Mouse (Mus musculus): ENCODE data around the gene Map2k5. TPM values are rescaled to one million over a fixed set of nuclear protein-coding genes. Genes with fewer than 3 reads are reported as not detected.
A peak's percentile ranks its signal among the peaks of the same experiment; 100 is the strongest.

Map2k5 gene
- polyA plus RNA-seq, 1 experiment from 2014 or later, result 29.1 TPM

DNA sequence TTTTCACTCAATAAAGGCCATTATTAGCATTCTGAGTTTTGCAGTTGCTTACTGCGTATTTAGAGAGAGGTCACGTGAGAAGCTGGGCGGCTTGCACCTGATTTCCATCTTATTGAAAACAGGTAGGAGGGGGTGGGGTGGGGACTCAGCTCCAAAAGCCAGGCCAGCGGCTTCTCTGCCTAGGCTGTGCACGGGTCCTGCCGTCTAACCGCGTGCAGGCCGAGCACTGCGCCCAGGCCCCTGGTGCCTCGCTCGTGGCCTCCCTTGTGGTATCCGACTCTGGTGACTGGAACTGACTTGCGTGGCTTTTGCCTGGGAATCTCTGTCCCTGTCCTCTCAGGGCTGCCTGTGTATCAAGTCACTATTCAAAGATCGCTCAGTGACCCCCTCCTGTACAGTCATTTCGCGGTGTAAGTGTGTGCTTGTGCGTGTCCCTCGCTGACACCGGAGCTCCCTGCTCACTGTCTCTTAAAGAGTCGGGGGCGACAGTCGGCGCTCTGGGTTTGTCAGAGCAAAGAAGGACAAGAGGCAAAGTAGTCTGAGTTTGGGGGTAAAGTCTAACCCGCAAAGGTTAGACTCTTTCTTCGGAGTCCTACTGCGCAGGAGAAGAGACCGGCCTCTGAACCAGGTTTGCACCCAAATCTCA lies 245.6 kb downstream of the Map2k5 start:
- Histone ChIP-seq H3K27me3 (ENCODE audit: control insufficient read depth, insufficient read depth, low read length) (peaks cover 24% of the 10 kb centered on the region), H3K36me3 (ENCODE audit: control insufficient read depth, insufficient read depth) (no peaks in the 10 kb centered on the region), H3K4me3 (ENCODE audit: low read length) (peak overlapping the region; percentile 74), H3K9me3 (replicated peaks; ENCODE audit: control insufficient read depth, low read length) (no peaks in the 10 kb centered on the region), H3K4me2 (ENCODE audit: low read depth, low read length) (peak overlapping the region; percentile 76), H3K4me1 (ENCODE audit: control insufficient read depth, insufficient read depth, low read length) (peaks cover 16% of the 10 kb centered on the region), H3K27ac (ENCODE audit: low read length) (peak overlapping the region; percentile 83), H3K9ac (ENCODE audit: low read length) (peak overlapping the region; percentile 81)
- ATAC-seq (replicated peaks; ENCODE audit: extremely low read depth, insufficient read depth, low FRiP score), result 0 out of 2 replicates have a peak, but pooled peaks have one; percentile 17
- WGBS, result 5% methylated on average over 28 of the region's 28 CpGs

- no peak overlapping the region for H3K4me3 ChIP-seq (ENCODE audit: low read length)
- no peak for ATAC-seq (replicated peaks; ENCODE audit: extremely low read depth, insufficient read depth, low FRiP score)
- peaks cover 12% of the 10 kb centered on the region for H3K4me1 ChIP-seq (ENCODE audit: control insufficient read depth, insufficient read depth, low read length)
- 71% methylated on average over 8 of the region's 8 CpGs for WGBS
- no peaks in the 10 kb centered on the region for H3K9me3 ChIP-seq (replicated peaks; ENCODE audit: control insufficient read depth, low read length)
- peaks cover 5% of the 10 kb centered on the region for H3K27me3 ChIP-seq (ENCODE audit: control insufficient read depth, insufficient read depth, low read length)
- H3K4me2 ChIP-seq (ENCODE audit: low read depth, low read length), result no peak overlapping the region
- H3K36me3 ChIP-seq (ENCODE audit: control insufficient read depth, insufficient read depth), result no peaks in the 10 kb centered on the region
- no peak overlapping the region for H3K9ac ChIP-seq (ENCODE audit: low read length)
- no peak overlapping the region for H3K27ac ChIP-seq (ENCODE audit: low read length)
These were observed 248.1 kb downstream of the Map2k5 start for GRCm38 (mm10) chr9:63129641-63130041.

DNA sequence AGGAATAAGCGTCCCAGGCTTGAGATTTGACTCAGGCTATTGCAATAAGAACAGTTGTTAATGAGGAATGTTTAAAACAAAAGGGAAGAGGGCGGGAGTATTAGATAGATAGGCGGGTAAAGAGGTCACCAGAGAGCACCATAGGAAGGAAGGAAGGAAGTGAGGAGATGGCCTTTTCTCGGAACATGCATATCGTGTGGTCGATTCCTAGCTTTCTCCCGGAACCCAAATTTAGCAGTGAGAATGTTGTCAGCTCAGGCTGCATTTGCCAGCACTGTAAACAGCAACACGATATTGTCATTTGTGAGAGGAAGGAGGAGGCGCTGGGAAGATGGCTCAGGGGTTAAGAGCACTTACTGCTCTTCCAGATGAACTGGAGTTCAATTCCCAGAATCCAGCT lies 253.2 kb downstream of the Map2k5 start:
- Histone ChIP-seq H3K4me3 (ENCODE audit: low read length) (no peak overlapping the region), H3K4me2 (ENCODE audit: low read depth, low read length) (peak overlapping the region; percentile 29), H3K4me1 (ENCODE audit: control insufficient read depth, insufficient read depth, low read length) (0 out of 2 replicates have a peak, but pooled peaks cover 2% of the 10 kb centered on the region), H3K9me3 (replicated peaks; ENCODE audit: control insufficient read depth, low read length) (no peaks in the 10 kb centered on the region), H3K9ac (ENCODE audit: low read length) (no peak overlapping the region), H3K36me3 (ENCODE audit: control insufficient read depth, insufficient read depth) (no peaks in the 10 kb centered on the region), H3K27me3 (ENCODE audit: control insufficient read depth, insufficient read depth, low read length) (no peaks in the 10 kb centered on the region), H3K27ac (ENCODE audit: low read length) (no peak overlapping the region)
- 33% methylated on average over 9 of the region's 9 CpGs for WGBS
- no peak for ATAC-seq (replicated peaks; ENCODE audit: extremely low read depth, insufficient read depth, low FRiP score)

DNA sequence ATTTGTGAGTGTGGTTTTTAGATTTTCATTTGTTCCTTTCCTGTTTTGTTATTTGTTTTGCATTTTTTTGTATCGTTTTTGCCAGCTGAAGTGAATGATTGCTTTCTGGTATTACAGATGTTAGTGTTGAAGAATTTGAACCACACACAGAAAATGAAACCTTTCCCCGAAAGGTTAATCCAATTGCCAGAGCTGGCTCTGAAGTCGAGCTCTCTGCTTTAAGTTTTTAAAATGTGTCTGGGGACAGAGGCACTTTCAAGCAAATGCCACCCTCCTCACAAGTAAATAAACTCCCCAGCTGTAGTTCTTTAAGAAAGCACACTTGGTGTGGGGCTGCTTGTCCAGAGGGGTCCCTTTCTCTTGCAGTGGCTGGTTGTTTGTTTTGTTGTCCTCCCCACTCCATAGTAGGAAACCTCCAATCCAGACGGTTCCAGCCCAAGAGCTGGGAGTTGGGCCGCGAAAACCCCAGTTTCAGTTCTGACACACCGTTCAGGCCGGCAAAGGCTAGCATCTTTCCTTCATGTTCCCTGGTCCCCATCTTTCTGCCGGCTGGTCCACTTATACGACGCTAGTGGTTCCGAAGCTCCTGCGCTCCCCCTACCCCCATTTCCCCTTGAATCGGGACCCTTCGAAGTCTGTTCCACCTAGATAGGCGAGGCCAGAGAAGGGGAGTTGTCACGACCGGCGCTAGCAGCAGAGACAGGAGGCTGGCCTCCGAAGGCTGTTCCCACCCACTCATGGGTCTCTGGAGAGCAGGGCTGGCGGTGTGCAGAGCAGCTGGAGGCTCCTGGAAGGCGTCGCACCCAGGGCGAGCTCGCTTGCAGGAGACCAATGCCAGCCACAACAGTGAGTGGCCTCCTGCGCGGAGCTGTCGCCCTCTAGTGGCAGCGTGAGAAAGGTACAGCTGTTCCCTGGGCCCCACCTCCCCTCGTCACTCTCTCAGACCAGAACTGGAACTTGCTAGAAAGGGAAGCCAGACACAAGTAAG lies 254.0 kb downstream of the Map2k5 start:
- H3K27ac ChIP-seq (ENCODE audit: low read length), result peak overlapping the region; percentile 77
- peak overlapping the region; percentile 97 for H3K4me2 ChIP-seq (ENCODE audit: low read depth, low read length)
- H3K4me1 ChIP-seq (ENCODE audit: control insufficient read depth, insufficient read depth, low read length), result 0 out of 2 replicates have a peak, but pooled peaks cover 2% of the 10 kb centered on the region
- H3K27me3 ChIP-seq (ENCODE audit: control insufficient read depth, insufficient read depth, low read length), result no peaks in the 10 kb centered on the region
- 6% methylated on average over 30 of the region's 30 CpGs for WGBS
- peak; percentile 96 for ATAC-seq (replicated peaks; ENCODE audit: extremely low read depth, insufficient read depth, low FRiP score)
- H3K9me3 ChIP-seq (replicated peaks; ENCODE audit: control insufficient read depth, low read length), result no peaks in the 10 kb centered on the region
- H3K36me3 ChIP-seq (ENCODE audit: control insufficient read depth, insufficient read depth), result no peaks in the 10 kb centered on the region
- H3K9ac ChIP-seq (ENCODE audit: low read length), result peak overlapping the region; percentile 81
- peak overlapping the region; percentile 64 for H3K4me3 ChIP-seq (ENCODE audit: low read length)

DNA sequence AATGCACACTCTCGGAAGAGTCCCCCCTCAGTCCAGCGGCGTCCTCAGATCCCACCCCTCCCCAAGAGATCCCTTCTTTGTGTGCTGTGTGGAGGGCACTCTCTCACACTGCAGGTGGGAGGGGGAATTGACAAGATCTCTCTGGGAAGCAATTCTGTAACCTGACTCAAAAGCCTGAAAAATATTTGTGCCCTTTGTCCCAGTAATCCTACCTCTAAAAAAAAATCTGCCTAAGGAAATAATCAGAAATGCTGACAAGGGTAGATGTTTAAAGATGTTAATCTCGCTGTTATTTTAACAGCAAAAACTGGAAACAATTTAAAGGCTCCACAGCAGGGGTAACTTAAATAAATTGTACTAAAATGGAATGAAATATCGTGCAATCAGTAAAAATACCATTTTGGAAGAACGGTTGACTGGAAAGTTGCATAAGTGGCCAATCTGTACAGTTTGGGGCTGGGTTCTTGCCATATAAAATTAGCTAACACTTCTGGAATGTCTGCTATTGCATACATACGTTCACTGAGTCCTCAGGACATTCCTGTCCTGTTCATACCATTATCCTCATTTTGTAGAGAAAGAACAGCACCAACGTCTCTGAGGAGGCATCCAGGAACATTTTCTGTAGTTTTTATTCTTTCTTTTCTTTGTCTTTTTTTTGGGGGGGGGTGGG lies 255.4 kb downstream of the Map2k5 start:
- no peak overlapping the region for H3K9ac ChIP-seq (ENCODE audit: low read length)
- no peak overlapping the region for H3K27ac ChIP-seq (ENCODE audit: low read length)
- WGBS, result 54% methylated on average over 8 of the region's 8 CpGs

GRCm38 (mm10) chr9:63118385-63118784 lies 259.3 kb downstream of the Map2k5 start:
- no peak for ATAC-seq (replicated peaks; ENCODE audit: extremely low read depth, insufficient read depth, low FRiP score)
- no peak overlapping the region for H3K4me2 ChIP-seq (ENCODE audit: low read depth, low read length)
- H3K36me3 ChIP-seq (ENCODE audit: control insufficient read depth, insufficient read depth), result no peaks in the 10 kb centered on the region
- 66% methylated on average over 5 of the region's 5 CpGs for WGBS
- no peak overlapping the region for H3K4me3 ChIP-seq (ENCODE audit: low read length)
- H3K9ac ChIP-seq (ENCODE audit: low read length), result no peak overlapping the region
- H3K27me3 ChIP-seq (ENCODE audit: control insufficient read depth, insufficient read depth, low read length), result no peaks in the 10 kb centered on the region
- no peaks in the 10 kb centered on the region for H3K9me3 ChIP-seq (replicated peaks; ENCODE audit: control insufficient read depth, low read length)
- H3K4me1 ChIP-seq (ENCODE audit: control insufficient read depth, insufficient read depth, low read length), result no peaks in the 10 kb centered on the region
- H3K27ac ChIP-seq (ENCODE audit: low read length), result no peak overlapping the region

More for the DNA sequence above, 255.4 kb downstream of the Map2k5 start:
- 0 out of 2 replicates have a peak, but pooled peaks cover 2% of the 10 kb centered on the region for H3K4me1 ChIP-seq (ENCODE audit: control insufficient read depth, insufficient read depth, low read length)
- H3K36me3 ChIP-seq (ENCODE audit: control insufficient read depth, insufficient read depth), result no peaks in the 10 kb centered on the region
- no peaks in the 10 kb centered on the region for H3K27me3 ChIP-seq (ENCODE audit: control insufficient read depth, insufficient read depth, low read length)
- H3K9me3 ChIP-seq (replicated peaks; ENCODE audit: control insufficient read depth, low read length), result no peaks in the 10 kb centered on the region
- ATAC-seq (replicated peaks; ENCODE audit: extremely low read depth, insufficient read depth, low FRiP score), result no peak
- no peak overlapping the region for H3K4me2 ChIP-seq (ENCODE audit: low read depth, low read length)
- H3K4me3 ChIP-seq (ENCODE audit: low read length), result no peak overlapping the region

Other genes starting within 250 kb of the Map2k5 start
- gene Skor1, start 228.9 kb downstream of the Map2k5 start, polyA plus RNA-seq (2015; fragmentation: Nextera tagmentation; extraction: Ambion mirVana), result not detected in 2 replicates
- 79.8 and 85.7 TPM in 2 replicates for gene 2300009A05Rik, start 21.3 kb upstream of the Map2k5 start, polyA plus RNA-seq (2015; fragmentation: Nextera tagmentation; extraction: Ambion mirVana)
- gene Iqch, start 224.6 kb upstream of the Map2k5 start, polyA plus RNA-seq (2015; fragmentation: Nextera tagmentation; extraction: Ambion mirVana), result 0.07 and 0.14 TPM in 2 replicates
- 29.4 and 32.5 TPM in 2 replicates for gene Aagab, start 224.8 kb upstream of the Map2k5 start, polyA plus RNA-seq (2015; fragmentation: Nextera tagmentation; extraction: Ambion mirVana)

All from heart, embryonic 16.5 days (tissue).